Mouse (Mus musculus): Measurements from ENCODE around the gene Elk3.
A peak's percentile ranks its signal among the peaks of the same experiment; 100 is the strongest.

Elk3 gene

DNA sequence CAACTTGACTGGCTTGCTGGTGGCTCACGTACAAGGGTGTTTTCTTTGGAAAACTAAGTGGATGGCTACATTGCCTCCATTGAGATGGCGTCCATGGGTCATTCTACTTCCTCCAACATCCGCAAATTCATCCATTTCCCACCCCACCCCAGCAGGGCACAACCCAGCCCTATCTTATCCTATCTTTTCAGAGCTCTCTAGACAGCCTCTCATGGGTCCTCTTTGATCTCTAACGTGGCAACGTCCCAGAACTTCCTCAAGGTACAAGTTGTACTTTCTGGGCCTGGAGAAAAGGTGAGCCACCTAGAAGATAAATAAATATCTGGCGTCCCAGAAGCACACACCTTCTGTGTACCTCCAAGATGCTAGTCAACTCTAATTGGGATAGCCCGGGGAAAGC lies 17.3 kb downstream of the Elk3 start:
- DNase-seq: no peak

DNA sequence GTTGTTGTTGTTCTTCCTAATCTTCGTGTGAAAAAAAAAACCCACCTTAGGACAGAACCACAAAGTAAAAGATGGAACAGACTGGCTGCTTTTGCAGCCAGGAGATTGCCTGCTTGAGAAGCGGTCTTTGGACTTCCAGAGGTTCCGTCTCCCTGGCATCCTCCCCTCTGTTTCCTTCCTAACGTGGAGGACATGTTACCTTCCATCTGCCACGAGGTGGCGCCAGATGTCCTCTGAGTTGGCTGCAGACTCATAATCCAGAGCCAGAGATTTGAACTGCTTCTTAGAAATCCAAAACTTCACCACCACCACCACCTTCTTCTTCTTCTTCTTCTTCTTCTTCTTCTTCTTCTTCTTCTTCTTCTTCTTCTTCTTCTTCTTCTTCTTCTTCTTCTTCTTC lies 19.1 kb downstream of the Elk3 start:
- DNase-seq: peak; percentile 93 to 94

DNA sequence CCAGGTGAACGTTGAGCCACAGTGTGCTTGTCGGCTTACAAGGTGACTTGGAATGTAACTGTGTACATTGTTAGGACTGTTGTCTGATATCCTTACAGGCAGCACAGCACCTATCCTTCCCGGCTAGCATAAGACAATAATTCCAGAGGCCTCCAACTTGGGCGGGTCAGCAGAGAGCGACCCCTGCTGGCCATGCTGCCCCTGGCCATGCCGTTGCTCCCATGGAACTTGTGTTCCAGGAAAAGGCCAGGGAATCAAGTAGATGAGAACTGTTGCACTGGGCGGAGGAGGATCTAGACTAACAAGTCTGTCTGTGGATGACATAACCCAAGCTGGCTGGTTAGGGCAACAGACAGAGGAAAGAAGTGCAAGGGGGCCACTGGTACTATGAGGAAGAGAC lies 19.6 kb downstream of the Elk3 start:
- peak; percentile 77 to 82 for DNase-seq

DNA sequence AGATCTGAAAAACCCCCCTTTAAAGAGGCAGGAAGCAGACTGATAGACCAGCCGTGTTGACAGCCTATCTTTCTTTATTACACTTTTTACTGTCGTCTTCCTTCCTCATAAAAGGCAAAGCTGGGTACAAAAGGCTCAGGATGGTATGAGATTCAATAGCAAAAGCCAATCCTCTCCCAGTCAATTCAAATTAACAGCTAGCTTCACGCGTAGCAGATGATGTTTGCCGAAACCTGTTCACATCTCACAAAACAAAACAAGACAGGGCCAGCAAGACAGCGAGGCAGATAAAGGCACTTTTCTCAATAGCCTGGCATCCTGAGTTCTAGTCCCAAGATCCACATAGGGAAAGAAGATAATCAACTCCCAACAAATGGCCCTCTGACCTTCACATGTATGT lies 21.5 kb downstream of the Elk3 start:
- no peak for DNase-seq

- DNase-seq: peak; percentile 63 to 66
Measured at GRCm38 (mm10) chr10:93288336-93288735, 22.6 kb downstream of the Elk3 start.

- DNase-seq: no peak
Measured at GRCm38 (mm10) chr10:93287551-93288145, 23.3 kb downstream of the Elk3 start.

DNA sequence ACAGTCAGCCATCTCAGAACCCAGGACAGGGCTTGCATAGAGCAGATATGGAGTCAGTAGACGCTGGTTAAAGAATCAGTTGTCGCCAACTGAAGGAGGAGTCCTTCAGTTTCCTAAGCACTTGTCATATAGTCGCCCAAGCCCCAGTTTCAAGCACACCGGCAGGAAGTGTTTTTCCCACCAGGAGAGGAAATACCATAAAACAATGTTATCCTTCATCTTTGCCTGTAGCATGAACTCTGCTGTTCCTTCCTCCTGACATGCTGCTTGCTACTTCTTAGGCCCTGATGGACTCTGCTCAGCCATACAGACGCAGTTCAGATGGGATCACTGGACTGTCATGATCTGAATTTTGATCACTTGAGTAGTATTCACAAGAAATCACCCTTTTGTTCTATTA lies 25.4 kb downstream of the Elk3 start:
- DNase-seq: no peak

GRCm38 (mm10) chr10:93283258-93283657 lies 27.7 kb downstream of the Elk3 start:
- peak; percentile 43 to 52 for DNase-seq

GRCm38 (mm10) chr10:93282526-93282964 lies 28.4 kb downstream of the Elk3 start:
- DNase-seq: peak; percentile 75 to 83

GRCm38 (mm10) chr10:93281092-93281491 lies 29.8 kb downstream of the Elk3 start:
- DNase-seq: no peak

DNA sequence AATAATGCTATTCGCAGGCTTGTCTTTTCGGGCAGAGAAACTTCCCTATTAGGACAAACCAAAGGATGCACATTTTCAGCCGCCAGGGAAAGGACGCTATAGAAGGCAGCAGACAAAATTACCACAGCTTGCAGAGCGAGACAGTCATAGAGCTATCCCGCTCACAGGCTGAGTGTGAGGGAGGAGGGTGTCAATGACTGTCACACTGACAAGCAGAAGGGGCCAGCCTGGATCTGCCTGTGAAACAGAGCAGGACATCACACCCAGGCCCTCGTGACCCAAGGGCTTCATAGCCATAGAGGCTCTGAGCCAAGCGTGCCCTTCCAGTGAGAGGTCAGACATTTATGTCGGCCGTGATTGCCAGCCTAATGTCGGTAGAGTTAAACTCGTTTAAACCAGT lies 30.3 kb downstream of the Elk3 start:
- peak in 1 of 2 experiments; percentile 29 for DNase-seq

- no peak for DNase-seq
Measured at GRCm38 (mm10) chr10:93279062-93279461, 31.9 kb downstream of the Elk3 start.

GRCm38 (mm10) chr10:93278361-93278760 lies 32.6 kb downstream of the Elk3 start:
- DNase-seq: no peak

- no peak for DNase-seq
Measured at GRCm38 (mm10) chr10:93276857-93277256, 34.1 kb downstream of the Elk3 start.

GRCm38 (mm10) chr10:93276349-93276763 lies 34.6 kb downstream of the Elk3 start:
- peak; percentile 73 to 81 for DNase-seq

- no peak for DNase-seq
Measured at GRCm38 (mm10) chr10:93275212-93276136, 35.5 kb downstream of the Elk3 start.

DNA sequence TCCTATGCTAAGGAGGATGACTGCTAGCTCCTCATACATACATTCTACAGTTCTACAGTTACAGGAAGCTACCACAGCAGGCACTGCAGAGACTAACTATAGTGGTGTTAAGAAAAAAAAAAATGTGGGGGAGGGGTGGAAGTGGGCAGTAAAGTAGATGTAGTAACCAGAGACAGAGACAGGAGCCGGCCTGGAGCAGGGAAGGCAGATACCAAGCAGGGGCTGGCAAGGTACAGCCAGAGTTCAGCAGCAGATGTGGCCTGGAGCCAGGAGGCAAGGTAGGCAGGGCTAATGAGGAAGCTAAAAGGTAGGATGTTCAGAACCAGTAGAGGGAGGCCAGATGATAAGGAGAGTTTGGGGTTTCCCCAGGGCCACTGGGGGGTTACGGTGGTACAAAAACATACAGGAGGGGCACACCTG lies 36.6 kb downstream of the Elk3 start:
- peak in 1 of 2 experiments; percentile 28 for DNase-seq

DNA sequence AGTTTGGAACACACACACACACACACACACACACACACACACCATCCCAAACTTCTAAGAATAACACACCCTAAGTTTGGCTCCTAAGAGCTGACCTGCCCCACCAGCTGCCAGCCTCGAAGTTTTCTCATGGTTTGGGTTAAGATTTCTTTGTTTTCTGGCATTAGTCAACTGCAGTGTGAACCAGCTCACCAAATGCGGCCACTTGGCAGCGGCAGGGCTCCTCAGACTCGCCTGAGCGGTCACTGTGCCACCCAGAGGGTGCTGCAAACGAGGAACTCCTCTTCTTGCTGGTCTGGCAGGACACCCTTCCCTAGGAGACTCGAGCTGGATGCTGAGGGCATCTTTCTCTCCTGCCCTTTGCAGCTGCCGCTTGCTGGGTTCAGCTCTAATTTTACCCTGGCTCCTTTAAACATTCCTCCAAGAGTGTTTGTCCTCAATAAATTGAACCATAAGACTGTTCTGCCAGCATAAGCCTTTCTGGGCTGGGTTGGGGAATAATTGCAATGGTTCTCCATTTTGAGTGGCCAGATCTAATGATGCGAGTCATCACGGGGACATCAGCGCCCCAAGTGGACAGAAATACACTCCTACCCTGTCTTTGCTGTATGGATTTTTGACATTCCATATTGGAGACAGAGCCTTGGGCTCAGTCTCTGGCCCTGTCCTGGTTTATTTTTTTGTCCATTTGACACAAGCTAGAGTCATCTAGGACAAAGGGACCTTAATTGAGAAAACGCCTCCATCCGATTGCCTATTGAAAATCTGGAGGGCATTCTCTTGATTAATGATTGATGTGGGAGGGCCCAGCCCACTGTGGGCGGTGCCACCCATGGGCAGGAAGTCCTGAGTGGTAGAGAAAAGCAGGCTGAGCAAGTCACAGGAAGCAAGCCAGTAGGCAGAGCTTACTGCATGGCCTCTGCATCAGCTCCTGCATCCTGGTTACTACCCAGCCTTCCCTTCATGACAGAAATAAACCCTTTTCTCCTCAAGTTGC lies 37.7 kb downstream of the Elk3 start:
- DNase-seq: peak; percentile 70 to 79

DNA sequence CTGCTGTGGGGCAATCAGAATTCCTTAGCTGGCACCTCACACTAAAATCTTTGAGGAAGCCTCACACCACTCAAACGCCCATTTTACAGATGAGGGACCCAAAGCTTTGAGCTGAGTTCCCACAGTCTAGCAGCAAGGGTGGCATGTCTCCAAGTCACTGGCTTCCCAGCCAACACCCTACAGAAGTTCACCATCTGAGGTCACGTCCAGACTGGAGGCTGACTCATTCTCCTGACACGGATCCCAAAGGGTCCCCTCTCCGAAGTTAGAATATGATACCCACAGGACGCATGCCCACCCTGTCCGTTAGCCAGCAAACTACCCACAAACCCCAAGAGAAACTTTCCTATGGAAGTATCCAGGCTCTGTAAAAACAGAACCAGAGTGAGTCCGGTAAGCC lies 39.1 kb downstream of the Elk3 start:
- peak in 1 of 2 experiments; percentile 48 for DNase-seq

DNA sequence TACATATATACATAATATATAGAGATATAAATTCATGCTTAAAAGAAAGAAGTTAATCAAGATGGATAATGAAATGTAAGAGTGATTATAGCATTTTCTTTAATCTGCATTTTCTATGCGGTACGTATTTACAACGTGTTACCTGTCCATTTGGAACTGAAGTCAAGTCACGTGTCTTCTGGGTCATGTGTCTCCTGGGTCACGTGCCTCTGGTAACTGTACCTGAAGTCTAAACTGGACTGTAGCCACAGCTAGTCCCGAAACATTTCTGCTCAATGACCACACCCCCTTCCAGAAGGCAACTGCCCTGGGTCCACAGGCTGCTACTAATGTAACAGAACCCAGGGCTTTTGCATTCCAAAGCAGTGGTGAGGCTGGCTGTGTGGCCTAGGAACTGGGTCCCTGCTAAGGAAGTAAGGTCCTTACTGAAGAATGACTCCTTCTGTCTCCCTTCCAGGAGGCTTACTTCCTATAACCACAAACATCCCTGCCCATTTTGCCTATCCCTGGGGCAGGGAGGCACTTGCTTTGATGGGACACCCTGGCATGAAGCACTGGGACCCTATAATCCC lies 40.0 kb downstream of the Elk3 start:
- DNase-seq: no peak

DNA sequence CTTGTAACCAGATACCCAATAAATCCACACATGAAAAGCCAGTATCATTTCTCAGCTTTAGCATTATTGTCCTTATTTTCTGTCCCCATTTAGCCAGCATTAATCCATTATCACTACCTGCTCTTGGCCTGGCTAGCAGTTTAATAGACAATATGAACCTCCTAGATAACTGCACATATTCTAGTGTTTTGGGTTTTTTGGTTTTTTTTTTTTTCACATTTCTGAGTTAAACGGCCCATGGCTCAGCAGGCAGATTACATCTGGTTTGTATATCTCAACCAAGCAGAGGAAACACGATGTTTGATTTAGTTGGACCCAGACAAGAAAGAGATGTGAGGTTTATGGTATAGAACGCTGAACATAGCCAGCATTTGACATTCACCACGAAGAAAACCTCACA lies 41.2 kb downstream of the Elk3 start:
- no peak for DNase-seq

DNA sequence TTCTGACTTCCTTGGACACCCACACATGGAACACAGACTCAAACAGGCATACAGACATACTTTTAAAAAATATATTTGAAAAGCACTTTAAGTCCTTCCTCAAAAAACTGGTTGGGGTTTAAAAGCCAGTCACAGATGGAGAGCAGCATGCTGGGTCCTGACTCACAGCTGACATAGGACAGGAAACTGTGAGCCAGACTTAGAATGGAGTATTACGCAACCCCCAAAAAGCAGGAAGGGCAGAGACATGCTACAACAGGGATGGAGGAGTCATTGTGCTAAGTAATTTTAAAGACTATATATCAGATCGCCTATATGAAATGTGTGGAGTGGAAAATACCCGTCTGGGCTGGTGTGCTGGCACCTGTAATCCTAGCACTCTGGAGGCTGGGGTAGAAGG lies 42.6 kb downstream of the Elk3 start:
- DNase-seq: no peak

Measured in kidney, postnatal 4 days (tissue).